Mouse (Mus musculus): ENCODE data around the gene Acmsd. TPM values are rescaled to one million over a fixed set of nuclear protein-coding genes. Genes with fewer than 3 reads are reported as not detected.
"Not testable (repeated sequence)": the region's sequence is repeated elsewhere in the genome, so short reads cannot be mapped to it uniquely, and the experiment has no call there.

Gene Acmsd
- not detected in 2 replicates for total RNA-seq (2021)
- long read RNA-seq, transcript Acmsd-201 (10 exons, 2,717 nt) = major isoform, 23 of 32 reads
- long read RNA-seq, partial matches to known transcripts = 1 of 32 reads
- long read RNA-seq, other reads (novel, unspliced or antisense) = 8 of 32 reads

- peak; percentile 2 for DNase-seq
Measured at GRCm38 (mm10) chr1:127729096-127729495, at the start of gene Acmsd. Gene Acmsd, plus strand, starts transcription at chr1:127729413.

- DNase-seq = peak; percentile 37
Measured at GRCm38 (mm10) chr1:127679498-127680133, 49.6 kb upstream of the Acmsd start, which contains the start of gene Tmem163. Gene Tmem163, minus strand, starts transcription at chr1:127679548.

- DNase-seq = no peak
Measured at GRCm38 (mm10) chr1:127696533-127696932, 32.7 kb upstream of the Acmsd start.

- DNase-seq = no peak
Measured at GRCm38 (mm10) chr1:127702187-127702586, 27.0 kb upstream of the Acmsd start.

- DNase-seq = no peak
Measured at GRCm38 (mm10) chr1:127706269-127706668, 22.9 kb upstream of the Acmsd start.

GRCm38 (mm10) chr1:127716441-127716840, 12.8 kb upstream of the Acmsd start:
- DNase-seq = no peak

- DNase-seq = no peak
Measured at GRCm38 (mm10) chr1:127718290-127718689, 10.9 kb upstream of the Acmsd start.

GRCm38 (mm10) chr1:127723596-127723995, 5.6 kb upstream of the Acmsd start:
- DNase-seq = no peak

GRCm38 (mm10) chr1:127731086-127731485, 1.9 kb downstream of the Acmsd start:
- DNase-seq = no peak

- DNase-seq = no peak
Measured at GRCm38 (mm10) chr1:127732435-127732834, 3.2 kb downstream of the Acmsd start.

GRCm38 (mm10) chr1:127732841-127733240, 3.6 kb downstream of the Acmsd start:
- DNase-seq = no peak

- DNase-seq = no peak
Measured at GRCm38 (mm10) chr1:127735356-127735755, 6.1 kb downstream of the Acmsd start.

GRCm38 (mm10) chr1:127750401-127751102, 21.3 kb downstream of the Acmsd start:
- no peak for DNase-seq

- no peak for DNase-seq
Measured at GRCm38 (mm10) chr1:127755806-127756205, 26.6 kb downstream of the Acmsd start.

- no peak for DNase-seq
Measured at GRCm38 (mm10) chr1:127756331-127757163, 27.3 kb downstream of the Acmsd start.

GRCm38 (mm10) chr1:127757164-127757545, 27.9 kb downstream of the Acmsd start:
- DNase-seq = not testable (repeated sequence)

GRCm38 (mm10) chr1:127765468-127765867, 36.3 kb downstream of the Acmsd start:
- no peak for DNase-seq

- no peak for DNase-seq
Measured at GRCm38 (mm10) chr1:127766741-127767140, 37.5 kb downstream of the Acmsd start.

GRCm38 (mm10) chr1:127773198-127773802, 44.1 kb downstream of the Acmsd start:
- DNase-seq = no peak

GRCm38 (mm10) chr1:127773803-127774500, 44.7 kb downstream of the Acmsd start, which contains the start of gene Ccnt2:
Gene Ccnt2, plus strand, starts transcription at chr1:127774164.
- peak; percentile 99 for DNase-seq

GRCm38 (mm10) chr1:127774501-127774880, 45.3 kb downstream of the Acmsd start:
- DNase-seq = peak; percentile 56

Data from adrenal gland, postnatal 25 days (tissue).